Mouse (Mus musculus) heart, embryonic 10.5 days (tissue): ENCODE data around the gene Zfp651. TPM values are rescaled to one million over a fixed set of nuclear protein-coding genes. Genes with fewer than 3 reads are reported as not detected.

Experiments used
- DNase-seq: peaks from one replicate; pipeline ENCODE4 v3.0.0-alpha.2; 2017; ENCODE audit warnings: low spot score
- H3K27ac ChIP-seq: fragments of 300-500 bp; sonication (generic); 2 replicates; pipeline ENCODE4 v1.5.1; 2016; ENCODE audit warnings: mild to moderate bottlenecking
- H3K27me3 ChIP-seq: fragments of 300-500 bp; sonication (generic); 2 replicates; pipeline ENCODE4 v1.6.1; 2016; ENCODE audit warnings: mild to moderate bottlenecking; ENCODE audit not compliant: poor library complexity, insufficient read depth, severe bottlenecking
- H3K36me3 ChIP-seq: fragments of 300-500 bp; sonication (generic); 2 replicates; pipeline ENCODE4 v1.6.1; 2016; ENCODE audit warnings: mild to moderate bottlenecking, moderate library complexity
- H3K4me1 ChIP-seq: fragments of 300-500 bp; sonication (generic); 2 replicates; pipeline ENCODE4 v1.6.1; 2016; ENCODE audit warnings: mild to moderate bottlenecking
- H3K4me3 ChIP-seq: fragments of 300-500 bp; sonication (generic); 2 replicates; pipeline ENCODE4 v1.5.1; 2016; ENCODE audit warnings: mild to moderate bottlenecking, moderate library complexity
- H3K9me3 ChIP-seq: fragments of 300-500 bp; sonication (generic); 2 replicates; pipeline ENCODE4 v1.6.1; 2016; ENCODE audit warnings: mild to moderate bottlenecking, moderate library complexity
- WGBS: fragments of 180-500 bp; shearing (Covaris S2); methylation state at CpG from one replicate; pipeline ENCODE4 v1.1.7; 2016; 5-methylcytosine and 5-hydroxymethylcytosine counted together
- polyA plus RNA-seq: library from polyadenylated mRNA; unstranded; fragments of >200 nt; fragmentation: Nextera tagmentation; extraction: Ambion mirVana; gene quantifications from 2 replicates; pipeline ENCODE4 v1.2.1, GENCODE M21; 2016

Zfp651 gene
- 6.3 and 7.2 TPM in 2 replicates for polyA plus RNA-seq

DNA sequence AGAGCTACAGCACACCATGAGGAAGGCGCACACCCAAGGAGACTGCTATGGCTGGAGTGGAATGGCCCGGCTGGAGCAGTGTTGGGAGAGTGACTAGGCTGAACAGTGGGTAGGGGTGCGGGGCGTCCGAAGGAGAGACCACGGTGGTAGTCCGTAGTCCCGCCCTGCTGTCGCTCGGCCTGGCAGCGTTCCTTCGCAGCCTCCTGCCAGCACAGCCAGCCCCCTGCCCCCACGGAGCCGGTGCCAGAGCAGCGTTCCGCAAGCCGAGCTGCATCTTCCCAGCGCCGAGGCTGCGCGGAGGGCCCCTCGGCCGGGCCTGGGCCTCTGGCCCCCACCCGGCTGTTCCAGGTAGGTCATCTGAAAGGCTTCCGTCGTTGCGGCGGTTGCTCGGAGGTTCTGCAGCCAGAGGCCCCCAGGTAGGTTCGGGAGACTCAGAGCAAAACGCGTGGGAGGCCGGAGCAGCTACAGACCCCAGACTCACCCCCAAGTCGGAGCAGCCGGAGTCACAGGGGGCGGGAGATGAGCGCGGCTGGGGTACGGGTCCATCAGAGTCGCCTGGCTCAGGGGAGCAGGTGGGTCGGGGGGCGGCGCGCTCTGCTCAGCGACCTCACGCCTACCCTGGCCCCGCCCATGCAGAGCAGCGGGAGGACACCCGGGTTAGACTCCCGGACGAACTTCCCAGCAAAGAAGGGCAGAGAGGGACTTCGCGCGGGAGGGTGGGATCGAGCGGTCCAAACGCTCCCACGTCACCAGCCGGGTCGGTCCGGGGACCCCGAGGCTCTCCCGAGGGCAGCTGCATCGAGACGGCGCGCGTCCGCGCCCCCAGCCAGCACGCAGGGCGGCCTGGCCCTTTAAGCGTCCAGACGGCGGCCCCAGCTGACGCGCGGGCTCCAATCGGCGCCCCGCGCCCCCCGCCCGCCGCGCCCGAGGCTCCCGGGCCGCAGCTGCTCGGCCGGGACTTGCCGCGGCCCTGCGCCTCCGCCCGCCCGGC, at the start of gene Zfp651:
Zfp651 (plus strand) TSS at position 240 of the 991 bp plus-strand sequence.
- Histone ChIP-seq H3K9me3 (no peaks in the 10 kb centered on the region), H3K27me3 (no peaks in the 10 kb centered on the region), H3K36me3 (peaks cover 53% of the 10 kb centered on the region), H3K27ac (peak within 1 kb of the TSS; percentile 97), H3K4me3 (peak within 1 kb of the TSS; percentile 82), H3K4me1 (peaks cover 44% of the 10 kb centered on the region)
- DNase-seq: peak; percentile 84
- 2% methylated on average over 97 of the region's 97 CpGs for WGBS

DNA sequence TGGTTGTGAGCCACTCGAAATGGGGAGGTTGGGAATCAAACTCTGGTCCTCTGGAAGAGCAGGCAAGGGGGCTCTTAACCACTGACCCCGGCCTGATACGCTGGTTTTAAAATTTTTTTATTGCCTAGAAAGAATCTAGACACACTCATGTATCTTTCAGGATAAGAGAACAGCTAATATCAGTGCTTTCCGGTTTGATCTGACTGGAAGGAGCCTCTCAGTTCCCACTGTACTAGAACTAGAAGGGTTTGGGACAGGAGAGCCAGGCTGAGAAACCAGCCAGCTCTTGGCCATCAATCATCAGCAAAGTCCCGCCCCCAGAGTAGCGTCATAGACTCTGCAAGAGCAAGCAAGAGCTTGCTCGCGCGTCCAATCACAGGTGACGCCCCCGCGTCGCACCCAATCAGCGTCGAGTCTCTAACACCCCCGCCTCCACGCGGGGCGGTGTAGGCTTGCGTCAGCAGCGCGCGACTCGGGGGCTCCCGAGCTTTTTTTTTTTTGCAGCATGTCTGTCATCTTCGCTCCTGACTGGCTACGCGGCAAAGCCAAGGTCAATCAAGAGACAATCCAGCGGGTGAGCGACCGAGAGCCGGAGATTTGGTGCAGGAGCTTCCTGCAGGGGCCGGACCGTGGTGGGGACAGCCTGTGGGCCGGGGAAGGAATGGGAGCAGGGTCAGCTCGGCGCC, 49.1 kb upstream of the Zfp651 start, which contains the start of gene Ss18l2:
Ss18l2 (plus strand) TSS at position 432 of the 686 bp plus-strand sequence.
- WGBS: 5% methylated on average over 37 of the region's 37 CpGs
- Histone ChIP-seq H3K27me3 (no peaks in the 10 kb centered on the region; the same call in 1 of the 2 replicates), H3K4me1 (peaks cover 37% of the 10 kb centered on the region), H3K4me3 (peak within 1 kb of the TSS; percentile 86), H3K27ac (peak within 1 kb of the TSS; percentile 95), H3K9me3 (no peaks in the 10 kb centered on the region), H3K36me3 (peaks cover 19% of the 10 kb centered on the region)
- DNase-seq: peak; percentile 99

DNA sequence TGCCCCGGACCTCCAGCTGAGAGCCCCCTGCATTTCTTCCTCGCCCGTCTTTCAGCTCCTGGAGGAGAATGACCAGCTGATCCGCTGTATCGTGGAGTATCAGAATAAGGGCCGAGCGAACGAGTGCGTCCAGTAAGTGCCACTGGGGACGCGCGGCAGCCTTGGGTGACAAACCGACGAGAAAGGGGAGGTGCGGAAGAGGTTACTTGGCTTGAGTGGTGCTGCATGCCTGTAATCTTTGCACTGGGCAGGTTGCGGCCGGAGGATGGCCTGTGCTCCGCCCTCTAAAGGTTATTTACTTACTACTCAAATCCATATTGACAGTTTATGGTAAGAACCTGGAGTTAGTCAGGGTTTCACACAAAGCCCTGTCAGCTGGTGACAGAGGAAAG, 48.5 kb upstream of the Zfp651 start:
- Histone ChIP-seq H3K36me3 (peaks cover 19% of the 10 kb centered on the region), H3K4me1 (peaks cover 32% of the 10 kb centered on the region), H3K27ac (peak overlapping the region; percentile 95), H3K9me3 (no peaks in the 10 kb centered on the region), H3K27me3 (no peaks in the 10 kb centered on the region; the same call in 1 of the 2 replicates), H3K4me3 (peak overlapping the region; percentile 86)
- no peak for DNase-seq
- under 1% methylated on average over 18 of the region's 18 CpGs for WGBS

DNA sequence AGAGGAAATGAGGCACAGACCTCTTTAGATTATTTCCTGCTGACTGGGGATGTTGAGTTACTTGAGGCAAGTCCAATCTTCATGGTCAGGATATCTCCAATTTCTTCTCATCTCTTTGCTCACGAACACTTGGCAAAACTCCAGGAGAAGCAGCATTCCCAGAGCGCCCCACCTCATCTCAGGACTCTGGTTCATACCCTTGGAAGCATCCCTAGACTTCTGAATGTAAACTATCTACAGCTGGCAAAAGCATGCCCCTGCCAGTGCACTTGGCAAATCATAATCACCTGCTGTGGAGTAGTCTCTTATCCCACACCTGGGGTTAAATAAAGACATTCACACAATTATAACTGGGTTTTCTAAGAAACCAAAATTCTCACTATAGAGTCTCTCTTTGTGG, 42.1 kb upstream of the Zfp651 start:
- Histone ChIP-seq H3K27me3 (no peaks in the 10 kb centered on the region), H3K9me3 (0 out of 2 replicates have a peak, but pooled peaks cover 2% of the 10 kb centered on the region), H3K4me1 (peaks cover 17% of the 10 kb centered on the region; the same call in 1 of the 2 replicates), H3K36me3 (peaks cover 31% of the 10 kb centered on the region), H3K27ac (no peak overlapping the region), H3K4me3 (no peak overlapping the region)
- no peak for DNase-seq
- WGBS: 77% methylated on average over 2 of the region's 2 CpGs

DNA sequence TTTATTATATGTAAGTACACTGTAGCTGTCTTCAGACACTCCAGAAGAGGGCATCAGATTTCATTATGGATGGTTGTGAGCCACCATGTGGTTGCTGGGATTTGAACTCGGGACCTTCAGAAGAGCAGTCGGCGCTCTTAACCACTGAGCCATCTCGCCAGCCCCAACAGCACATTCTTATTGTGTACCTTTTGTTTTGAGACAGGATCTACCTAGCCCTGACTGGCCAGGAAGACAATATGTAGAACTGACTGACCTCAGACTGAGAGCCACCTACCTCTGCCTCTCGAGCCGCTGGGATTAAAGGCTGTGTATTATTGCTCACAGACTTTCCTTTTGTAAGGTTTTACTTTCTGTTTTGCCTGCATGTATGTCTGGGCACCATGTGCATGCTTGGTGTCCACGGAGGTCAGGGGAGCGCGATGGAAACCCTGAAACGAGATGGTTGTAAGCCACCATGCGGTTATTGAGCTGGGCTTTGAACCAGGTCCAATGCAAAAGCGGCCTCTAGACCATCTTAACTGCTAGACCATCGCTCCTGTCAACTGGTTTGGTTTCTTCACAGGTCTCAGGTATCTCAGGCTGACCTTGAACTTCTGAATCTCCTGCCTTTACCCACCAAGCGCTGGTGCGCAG, 40.9 kb upstream of the Zfp651 start:
- WGBS: 66% methylated on average over 15 of the region's 15 CpGs
- no peaks in the 10 kb centered on the region for H3K27me3 ChIP-seq
- peaks cover 15% of the 10 kb centered on the region; the same call in 1 of the 2 replicates for H3K4me1 ChIP-seq
- peak overlapping the region; percentile 98 for H3K27ac ChIP-seq
- H3K4me3 ChIP-seq: peak overlapping the region; percentile 94
- H3K9me3 ChIP-seq: 0 out of 2 replicates have a peak, but pooled peaks cover 2% of the 10 kb centered on the region
- DNase-seq: no peak
- peaks cover 20% of the 10 kb centered on the region for H3K36me3 ChIP-seq

DNA sequence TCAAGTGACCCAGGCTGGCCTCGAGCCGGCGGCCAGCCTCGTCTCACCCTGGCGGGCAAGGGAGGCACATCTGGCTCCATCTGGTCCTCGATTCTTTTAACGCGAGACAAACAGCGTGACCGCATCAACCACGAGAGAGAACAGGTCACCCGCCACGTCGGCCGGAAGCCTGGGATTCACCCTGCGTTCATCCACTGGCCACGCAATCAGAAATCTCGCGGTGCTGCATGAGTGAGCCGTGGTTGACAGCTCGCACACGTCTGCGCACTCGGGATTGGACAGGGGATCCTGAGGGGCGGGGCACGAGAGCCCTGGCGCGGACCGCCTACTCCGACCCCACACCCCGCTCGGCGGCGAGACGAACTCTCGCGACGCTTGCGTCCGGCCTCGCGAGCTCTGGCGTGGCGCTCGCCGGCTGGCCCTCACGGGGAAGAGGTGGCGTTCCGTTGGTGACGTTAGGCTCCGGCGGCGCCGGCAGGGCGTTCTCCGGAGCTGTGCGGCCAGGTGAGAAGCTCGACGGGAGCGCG, 40.3 kb upstream of the Zfp651 start, which contains the start of gene Nktr:
Nktr (plus strand) TSS at position 378 of the 527 bp plus-strand sequence.
- H3K27me3 ChIP-seq: no peaks in the 10 kb centered on the region
- 0 out of 2 replicates have a peak, but pooled peaks cover 2% of the 10 kb centered on the region for H3K9me3 ChIP-seq
- H3K27ac ChIP-seq: peak within 1 kb of the TSS; percentile 98
- peak; percentile 99 for DNase-seq
- H3K36me3 ChIP-seq: peaks cover 13% of the 10 kb centered on the region
- H3K4me3 ChIP-seq: peak within 1 kb of the TSS; percentile 94
- H3K4me1 ChIP-seq: peaks cover 15% of the 10 kb centered on the region; the same call in 1 of the 2 replicates
- WGBS: under 1% methylated on average over 61 of the region's 61 CpGs

DNA sequence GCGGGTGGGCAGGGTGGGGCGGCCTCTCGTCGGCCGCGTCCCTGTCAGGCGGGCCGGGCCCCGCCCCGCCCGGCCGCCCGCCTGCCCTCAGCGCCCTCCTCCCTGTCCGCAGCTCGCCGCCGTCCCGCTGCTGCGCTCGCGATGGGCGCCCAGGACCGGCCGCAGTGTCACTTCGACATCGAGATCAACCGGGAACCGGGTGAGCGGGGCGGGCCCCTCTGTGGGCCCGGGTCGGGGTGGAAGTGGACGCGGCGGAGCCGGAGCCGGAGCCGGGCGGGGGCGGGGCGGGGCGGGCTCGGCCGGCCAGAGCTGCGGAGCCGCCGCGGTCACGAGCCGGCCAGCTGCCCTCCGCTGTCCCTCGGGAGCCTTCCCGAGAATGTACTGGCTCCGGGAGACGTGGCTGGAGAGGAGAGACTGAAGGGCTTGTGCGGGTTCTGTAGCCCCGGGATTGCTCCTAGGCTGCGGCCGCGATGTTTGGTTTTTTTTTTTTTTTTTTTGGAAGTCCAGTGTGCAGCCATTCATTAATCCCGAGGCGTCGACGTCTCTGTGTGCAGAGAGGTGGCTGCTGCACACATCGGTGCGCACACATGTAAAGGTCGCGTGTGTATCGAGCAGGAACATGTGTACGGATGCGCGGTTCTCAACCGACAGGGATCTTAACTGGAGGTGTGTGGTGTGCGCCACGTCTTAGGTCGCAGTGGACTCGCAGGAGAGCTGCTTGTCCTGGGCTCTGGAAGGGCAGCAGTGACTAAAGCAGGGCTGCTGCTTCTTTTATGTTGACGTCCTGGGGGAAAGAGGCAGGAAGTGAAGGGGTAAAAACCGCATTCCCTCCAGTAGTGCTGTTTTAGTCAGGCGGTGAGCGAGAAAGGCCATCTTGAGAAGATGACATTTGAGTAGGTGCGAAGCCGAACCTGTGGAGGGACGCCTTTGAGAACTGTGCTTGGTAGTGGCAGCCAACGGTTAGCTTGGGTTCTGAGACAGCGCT, 39.5 kb upstream of the Zfp651 start:
- WGBS: under 1% methylated on average over 80 of the region's 87 CpGs
- H3K9me3 ChIP-seq: 0 out of 2 replicates have a peak, but pooled peaks cover 2% of the 10 kb centered on the region

DNA sequence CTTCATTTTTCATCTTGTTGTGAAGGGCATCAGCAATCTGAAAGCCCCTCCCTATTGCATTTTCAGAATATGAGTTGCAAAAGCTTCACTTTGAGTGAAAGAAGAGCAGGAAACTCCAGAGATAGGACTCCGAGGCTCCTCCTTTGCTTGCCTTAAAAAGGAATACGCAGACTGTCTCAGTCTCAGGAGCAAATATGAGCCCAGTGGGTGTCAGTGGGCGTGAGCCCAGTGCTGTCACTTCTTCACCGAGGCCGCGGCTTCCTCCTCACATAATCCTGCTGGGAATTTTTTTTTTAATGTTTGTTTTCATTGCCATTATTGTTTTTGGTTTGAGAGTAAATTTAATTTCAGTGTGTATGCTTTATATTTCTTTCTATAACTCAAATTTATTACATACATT, 18.6 kb upstream of the Zfp651 start:
- Histone ChIP-seq H3K36me3 (peaks cover 67% of the 10 kb centered on the region), H3K4me3 (no peak overlapping the region), H3K27ac (no peak overlapping the region), H3K4me1 (no peaks in the 10 kb centered on the region), H3K9me3 (no peaks in the 10 kb centered on the region), H3K27me3 (no peaks in the 10 kb centered on the region)
- no peak for DNase-seq
- 86% methylated on average over 6 of the region's 6 CpGs for WGBS

More for the DNA sequence above, 39.5 kb upstream of the Zfp651 start:
- peak overlapping the region; percentile 98 for H3K27ac ChIP-seq
- H3K27me3 ChIP-seq: no peaks in the 10 kb centered on the region
- peaks cover 15% of the 10 kb centered on the region; the same call in 1 of the 2 replicates for H3K4me1 ChIP-seq
- peaks cover 12% of the 10 kb centered on the region; the same call in 1 of the 2 replicates for H3K36me3 ChIP-seq
- peak overlapping the region; percentile 94 for H3K4me3 ChIP-seq
- DNase-seq: no peak

DNA sequence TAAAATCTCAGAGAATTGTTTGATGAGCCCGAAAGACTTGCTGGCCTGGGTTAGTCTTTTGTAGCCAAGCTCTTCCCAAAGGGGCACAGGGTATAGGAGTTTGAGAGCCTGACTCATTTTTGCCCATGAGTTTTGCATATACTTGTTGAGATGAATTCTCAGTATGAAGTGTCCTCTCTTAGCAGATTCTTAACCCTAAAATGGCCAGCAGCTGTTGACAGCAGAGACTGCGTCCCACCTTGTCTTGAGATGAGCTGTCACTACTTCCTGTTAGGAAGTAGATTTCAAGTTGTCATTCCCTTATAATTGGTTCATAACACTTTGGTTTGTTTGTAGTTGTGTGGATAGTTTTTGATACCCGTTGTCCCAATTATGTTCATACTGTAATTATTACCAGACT, 18.0 kb upstream of the Zfp651 start:
- Histone ChIP-seq H3K9me3 (no peaks in the 10 kb centered on the region), H3K4me3 (no peak overlapping the region), H3K4me1 (no peaks in the 10 kb centered on the region), H3K36me3 (peaks cover 71% of the 10 kb centered on the region), H3K27me3 (no peaks in the 10 kb centered on the region), H3K27ac (no peak overlapping the region)
- 87% methylated on average over 3 of the region's 3 CpGs for WGBS
- DNase-seq: no peak

DNA sequence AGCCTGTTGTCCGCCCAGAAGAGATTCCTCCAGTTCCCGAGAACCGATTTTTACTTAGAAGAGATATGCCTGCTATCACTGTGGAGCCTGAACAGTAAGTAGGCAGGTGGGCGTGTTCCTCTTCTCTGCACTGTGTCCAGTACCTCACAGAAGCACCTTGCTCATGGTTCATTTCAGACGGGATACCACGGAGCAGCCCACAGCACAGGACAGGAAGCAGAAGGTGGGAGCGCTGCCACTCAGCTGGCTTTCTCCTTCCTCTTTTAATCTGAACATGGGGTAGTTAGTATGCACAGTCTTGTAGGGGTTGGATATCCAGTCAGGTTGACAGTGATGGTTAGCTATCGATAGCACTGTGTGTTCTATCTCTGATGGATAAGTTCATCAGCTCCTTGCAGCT, 15.1 kb upstream of the Zfp651 start:
- H3K4me1 ChIP-seq: no peaks in the 10 kb centered on the region
- H3K27me3 ChIP-seq: no peaks in the 10 kb centered on the region
- no peaks in the 10 kb centered on the region for H3K9me3 ChIP-seq
- no peak for DNase-seq
- H3K36me3 ChIP-seq: peaks cover 90% of the 10 kb centered on the region
- 79% methylated on average over 8 of the region's 8 CpGs for WGBS
- H3K4me3 ChIP-seq: no peak overlapping the region
- H3K27ac ChIP-seq: no peak overlapping the region

DNA sequence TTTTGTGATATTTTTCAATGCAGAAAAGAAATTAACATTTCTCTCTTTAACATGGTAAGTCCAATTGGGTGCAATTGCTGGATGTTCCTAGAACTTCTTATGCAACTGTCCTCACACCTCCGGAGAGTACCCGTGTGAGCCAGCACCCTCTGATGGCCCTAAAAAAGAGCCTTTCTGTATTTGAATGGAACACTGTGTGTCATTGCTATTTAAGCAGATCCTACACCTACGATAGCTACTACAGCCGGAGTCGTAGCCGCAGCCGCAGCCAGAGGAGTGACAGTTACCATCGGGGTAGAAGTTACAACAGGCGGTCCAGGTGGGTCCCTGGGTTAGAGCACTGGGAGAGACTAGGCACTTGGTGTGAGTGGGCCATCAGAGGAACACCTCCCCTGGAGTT, 6.4 kb upstream of the Zfp651 start:
- Histone ChIP-seq H3K9me3 (no peaks in the 10 kb centered on the region), H3K27me3 (no peaks in the 10 kb centered on the region), H3K4me1 (peaks cover 2% of the 10 kb centered on the region), H3K27ac (no peak overlapping the region), H3K36me3 (peaks cover 92% of the 10 kb centered on the region), H3K4me3 (no peak overlapping the region)
- no peak for DNase-seq
- WGBS: 95% methylated on average over 9 of the region's 9 CpGs
